Mouse (Mus musculus) mature B cell (primary cell): ENCODE data around the gene Serpinb9c.
"Not testable (repeated sequence)": the region's sequence is repeated elsewhere in the genome, so short reads cannot be mapped to it uniquely, and the experiment has no call there.

ENCODE experiments used
- in situ Hi-C: fragments of 300-500 bp; cut with MboI; formaldehyde crosslinking; loops from 2 replicates; pipeline ENCODE4 v1.14.3; 2019

Serpinb9c gene

DNA sequence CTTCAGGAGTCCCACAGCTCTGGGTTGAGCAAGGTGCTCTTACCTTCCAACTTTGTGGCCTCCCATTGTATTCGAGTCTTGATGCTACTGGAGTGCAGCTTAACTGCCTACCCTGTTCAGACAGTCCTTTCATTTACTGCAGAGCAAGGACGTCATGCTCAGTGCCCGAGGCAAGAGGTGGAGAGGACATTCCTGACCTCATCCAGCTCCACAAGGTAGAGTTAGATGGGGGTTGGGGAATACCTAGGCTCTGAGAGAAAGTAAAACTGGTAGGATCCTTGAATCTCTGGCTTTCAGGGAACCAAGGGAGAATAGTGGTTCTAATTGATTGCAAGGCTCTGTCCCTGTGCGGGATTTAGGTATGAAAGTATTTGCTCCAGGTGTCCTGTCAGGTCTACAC, at the start of gene Serpinb9c:
Gene Serpinb9c, minus strand, starts transcription at position 101 of the 400 bp plus-strand sequence.
- in situ Hi-C loops: no loop called here

DNA sequence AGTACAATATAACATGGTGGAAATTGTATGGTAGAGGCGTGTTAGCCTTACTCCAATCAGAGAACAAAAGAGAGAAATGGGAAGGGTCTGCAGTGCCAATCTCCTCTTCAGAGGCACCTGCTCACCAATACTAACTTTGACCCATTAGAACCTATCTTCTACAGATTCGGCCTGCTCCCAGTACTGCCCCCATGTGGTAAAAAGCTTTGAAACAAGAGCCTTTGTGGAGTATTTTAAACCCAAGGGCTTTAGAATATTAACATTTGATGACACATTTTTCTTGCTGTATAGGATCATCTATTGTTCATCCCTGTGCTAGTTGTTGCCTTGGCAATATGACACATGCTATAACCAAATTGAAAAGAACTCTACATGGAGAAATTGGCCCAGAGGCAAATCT, 40.2 kb upstream of the Serpinb9c start:
- in situ Hi-C loops: no loop called here

DNA sequence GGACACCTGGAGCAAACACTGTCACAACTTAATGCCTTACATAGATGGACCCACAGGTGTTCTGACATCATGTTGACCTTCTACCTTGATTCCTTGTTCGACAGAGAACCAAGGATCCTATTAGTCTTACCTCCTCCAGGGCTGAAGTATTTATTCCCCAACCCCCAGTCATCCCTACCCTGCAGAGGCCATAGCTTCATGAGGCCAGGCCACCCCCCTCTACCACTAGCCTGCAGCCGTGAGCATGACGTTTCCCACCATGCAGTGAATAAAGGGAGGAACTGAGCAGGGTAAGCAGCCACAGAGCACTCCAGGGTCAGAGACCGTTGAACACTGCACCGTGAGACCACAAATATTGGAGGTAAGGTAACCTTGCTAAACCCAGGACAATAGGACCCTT, 33.1 kb upstream of the Serpinb9c start, which contains the start of gene Serpinb9d:
Gene Serpinb9d, plus strand, starts transcription at position 301 of the 400 bp plus-strand sequence.
- in situ Hi-C loops: no loop called here

DNA sequence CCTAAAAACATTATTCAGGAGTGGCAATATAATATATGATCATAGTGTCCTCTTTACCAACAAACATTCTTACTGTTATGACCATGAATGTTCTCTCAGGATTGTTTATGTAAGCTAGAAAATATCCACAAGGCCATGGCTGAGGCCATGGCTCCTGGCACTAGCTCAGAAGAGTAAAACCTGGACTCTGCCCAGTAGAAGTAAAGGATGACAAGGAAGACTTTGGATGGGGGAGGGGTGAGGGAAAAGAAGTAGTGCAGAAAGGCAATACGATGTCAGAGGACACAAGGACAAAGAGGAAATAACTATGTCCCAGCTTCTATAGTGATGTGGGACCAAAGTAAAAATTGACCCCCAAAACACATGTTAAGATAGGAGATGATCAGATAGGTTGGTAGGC, 30.9 kb upstream of the Serpinb9c start:
- in situ Hi-C loops: not testable (repeated sequence)

DNA sequence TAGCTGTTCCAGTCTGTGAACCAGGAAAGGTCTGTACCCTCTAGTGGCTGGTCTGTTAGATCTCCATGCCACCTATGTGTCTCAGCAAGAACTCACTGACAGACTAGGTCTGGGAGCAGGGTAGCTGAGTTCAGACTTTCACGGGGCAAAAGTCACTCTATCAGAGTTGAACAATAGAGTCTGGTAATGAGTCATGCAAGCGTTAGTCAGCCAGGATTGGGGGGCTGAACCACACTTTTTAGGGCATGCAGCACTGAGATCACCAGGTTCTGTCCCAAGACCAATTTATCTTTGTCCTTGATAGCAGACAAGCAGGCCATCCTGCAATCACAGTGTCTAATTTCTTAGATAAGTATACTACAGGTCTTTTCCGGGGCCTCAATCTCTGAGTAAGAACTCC, 18.1 kb downstream of the Serpinb9c start:
- in situ Hi-C loops: no loop called here

DNA sequence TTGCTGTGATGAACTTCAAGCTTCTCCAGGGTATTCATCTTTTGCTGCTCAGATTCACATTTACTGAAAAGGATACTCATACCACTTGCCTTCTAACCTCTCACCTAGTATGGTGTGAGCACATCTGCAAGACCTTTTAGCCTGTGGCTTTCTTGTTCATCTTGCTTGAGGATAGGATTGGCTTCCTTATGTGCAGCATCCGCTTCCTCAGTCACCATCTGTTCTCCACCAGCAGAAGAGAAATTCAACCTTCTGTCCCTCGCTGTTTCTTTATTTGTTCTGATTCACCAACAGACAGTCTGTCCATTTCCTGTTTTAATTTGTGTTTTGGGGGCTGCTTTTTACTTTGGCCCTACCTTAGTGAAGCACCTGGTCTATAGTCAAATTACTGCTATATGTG, 21.8 kb downstream of the Serpinb9c start:
- in situ Hi-C loops: no loop called here

DNA sequence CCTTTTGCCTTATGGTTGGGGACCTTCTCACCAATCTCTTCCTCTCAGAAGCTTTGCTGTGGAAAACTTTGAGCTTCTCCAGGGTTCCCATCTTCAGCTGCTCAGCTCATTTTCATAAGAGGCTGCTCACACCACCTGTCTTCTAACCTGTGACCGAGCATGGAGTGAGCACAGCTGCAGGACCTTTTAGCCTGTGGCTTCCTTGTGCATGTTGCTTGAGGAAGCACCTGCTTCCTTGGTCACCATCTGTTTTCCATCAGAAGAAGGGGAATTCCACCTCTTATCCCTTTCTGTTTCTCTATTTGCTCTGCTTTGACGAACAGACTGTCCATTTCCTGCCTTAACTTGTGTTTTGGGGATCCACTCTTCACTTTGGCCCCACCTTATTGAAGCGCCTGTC, 46.5 kb downstream of the Serpinb9c start:
- in situ Hi-C loops: no loop called here

DNA sequence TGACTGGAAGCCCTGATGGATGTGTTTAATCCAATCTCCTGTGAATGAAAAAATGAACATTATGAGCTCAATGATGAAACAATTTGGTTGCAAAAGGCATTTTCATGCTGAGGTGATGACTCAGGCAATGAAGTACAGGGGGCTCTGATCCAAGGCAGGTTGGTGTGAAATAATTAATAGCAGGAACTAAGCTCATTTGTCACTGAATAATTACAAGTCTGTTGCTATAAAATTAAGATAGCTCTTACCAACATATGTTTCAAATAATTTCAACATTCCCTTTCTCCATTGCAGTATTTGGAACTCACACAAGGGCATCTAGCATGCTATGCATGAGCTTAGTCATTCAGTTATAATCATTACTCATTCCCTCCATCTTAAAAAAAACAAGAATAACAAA, 53.9 kb downstream of the Serpinb9c start:
- in situ Hi-C loops: no loop called here
